Mouse (Mus musculus): Measurements from ENCODE around the gene Nacad.
A peak's percentile ranks its signal among the peaks of the same experiment; 100 is the strongest.

The Nacad gene

DNA sequence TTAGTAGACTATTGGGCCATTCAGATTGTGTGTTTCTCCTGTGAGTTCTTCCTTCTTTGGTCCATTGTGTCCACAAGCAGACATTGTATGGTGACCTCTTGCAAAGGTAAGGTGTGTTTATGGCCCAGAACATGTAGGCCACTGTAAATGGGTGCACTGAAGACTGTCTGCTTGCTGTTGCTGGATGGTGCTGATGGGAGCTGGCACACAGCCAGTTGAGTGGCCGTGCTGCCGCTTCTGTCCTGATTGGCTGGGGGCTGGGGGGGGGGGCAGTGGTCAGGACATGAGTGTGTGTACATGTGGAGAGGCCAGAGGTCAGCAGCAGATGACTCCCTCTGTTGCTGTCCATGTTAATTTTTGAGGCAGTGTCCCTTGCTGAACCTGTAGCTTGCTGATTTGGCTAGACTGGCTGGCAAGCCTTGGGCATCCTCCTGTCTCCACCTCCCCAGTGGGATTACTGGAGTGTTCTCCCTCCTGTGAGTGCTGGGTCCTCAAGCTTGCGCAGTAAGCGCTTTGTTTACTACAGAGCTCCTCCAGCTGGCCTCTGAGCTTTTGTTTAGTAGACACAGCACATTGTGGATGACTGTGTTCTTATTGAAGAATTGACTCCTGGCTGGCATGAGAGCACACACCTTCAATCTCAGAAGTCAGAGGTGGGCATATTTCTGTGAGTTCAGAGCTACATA, 25.6 kb downstream of the Nacad start:
- no peak for DNase-seq (ENCODE audit: low spot score)

DNA sequence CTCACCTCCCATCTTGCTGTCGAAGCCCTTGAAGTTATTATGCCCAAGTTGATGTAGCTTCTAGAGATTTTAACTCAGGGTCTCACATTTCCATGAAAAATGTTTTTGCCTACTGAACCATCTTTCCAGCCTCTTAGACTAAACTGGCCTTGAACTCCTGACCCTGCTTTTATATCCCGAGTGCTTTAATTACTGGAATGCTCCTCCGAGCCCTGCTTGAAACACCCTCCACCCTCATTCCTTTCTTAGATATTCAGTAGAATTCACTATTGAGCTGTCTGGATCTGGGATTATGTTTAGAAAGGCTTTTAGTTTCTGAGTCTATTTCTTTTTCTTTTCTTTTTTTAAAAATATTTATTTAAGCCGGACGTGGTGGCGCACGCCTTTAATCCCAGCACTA, 26.5 kb downstream of the Nacad start:
- DNase-seq (ENCODE audit: low spot score), result no peak

DNA sequence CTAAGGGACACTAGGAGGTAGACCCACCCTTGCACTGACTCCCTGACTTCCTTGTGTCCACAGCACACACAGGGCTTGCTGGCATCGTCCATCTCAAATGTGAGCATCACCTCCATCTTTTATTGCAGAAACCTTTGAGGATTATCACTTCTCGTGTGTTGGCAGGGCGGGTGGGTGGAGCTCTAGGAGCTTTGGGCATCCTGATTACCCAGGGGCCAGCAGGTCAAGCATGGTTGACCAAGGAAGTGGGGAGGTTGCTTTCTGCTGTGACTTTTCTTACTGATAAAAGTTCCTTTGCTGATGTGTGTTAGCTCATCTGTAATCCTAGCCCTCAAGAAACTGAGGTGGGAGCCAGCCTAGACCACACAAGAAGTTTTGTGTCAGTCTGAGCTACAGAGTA, 29.7 kb downstream of the Nacad start:
- DNase-seq (ENCODE audit: low spot score), result no peak

DNA sequence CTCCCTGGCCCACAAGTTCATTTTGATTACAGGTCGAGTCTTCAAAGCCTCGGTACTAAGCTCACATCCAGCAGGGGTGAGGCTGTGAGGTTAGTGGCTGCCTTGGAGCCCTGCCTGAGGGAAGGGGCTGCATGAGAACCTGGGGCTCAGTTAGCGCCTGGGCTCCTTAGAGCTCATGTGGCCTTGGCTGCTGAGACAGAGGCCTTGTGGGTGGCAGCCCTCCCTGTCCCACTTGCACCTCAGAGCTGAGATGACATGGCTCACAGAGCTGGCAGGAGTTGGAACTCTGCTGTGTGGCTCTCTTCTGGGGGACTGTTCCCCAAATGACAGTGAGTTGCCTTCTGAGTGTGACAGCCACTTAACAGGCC, 36.5 kb downstream of the Nacad start:
- DNase-seq (ENCODE audit: low spot score), result no peak

DNA sequence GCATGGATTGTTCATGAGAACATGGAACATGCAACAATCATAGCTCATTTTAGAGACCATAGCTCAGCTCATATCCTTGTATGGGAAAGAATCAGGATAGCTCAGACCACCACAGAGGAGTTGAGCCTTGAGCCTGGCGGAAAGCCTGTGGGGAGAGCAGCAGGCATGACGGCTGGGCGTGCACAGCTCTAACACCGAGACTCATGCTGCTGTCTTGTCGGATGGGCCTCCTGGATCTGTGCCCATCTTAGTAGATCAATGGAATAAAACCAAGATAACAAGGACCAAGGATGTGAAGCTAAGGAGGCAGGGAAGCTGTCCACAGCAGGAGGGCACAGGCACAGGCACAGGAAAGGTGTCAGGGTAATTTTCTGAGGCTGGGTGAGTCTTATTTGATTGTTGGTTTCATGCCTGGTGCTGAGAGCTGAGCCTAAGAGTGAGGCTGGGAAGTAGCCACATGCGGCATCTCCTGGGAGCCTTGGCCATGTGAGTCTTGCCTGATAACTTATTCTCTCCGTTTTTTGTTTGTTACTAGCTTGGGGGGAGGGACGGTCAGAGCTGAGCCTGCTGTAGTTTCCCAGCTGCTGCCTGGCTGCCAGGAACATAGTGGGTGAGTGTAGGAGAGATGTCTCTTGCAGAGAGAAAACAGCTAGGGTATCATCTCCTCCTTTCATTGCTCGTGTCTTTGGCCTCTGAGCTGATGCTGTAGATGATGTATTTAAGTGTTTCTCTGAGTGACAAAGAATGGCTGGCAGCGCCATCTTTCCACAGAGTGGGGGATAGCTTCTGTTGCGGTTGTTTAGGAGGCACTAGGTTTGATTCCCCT, 37.1 kb downstream of the Nacad start:
- no peak for DNase-seq (ENCODE audit: low spot score)

DNA sequence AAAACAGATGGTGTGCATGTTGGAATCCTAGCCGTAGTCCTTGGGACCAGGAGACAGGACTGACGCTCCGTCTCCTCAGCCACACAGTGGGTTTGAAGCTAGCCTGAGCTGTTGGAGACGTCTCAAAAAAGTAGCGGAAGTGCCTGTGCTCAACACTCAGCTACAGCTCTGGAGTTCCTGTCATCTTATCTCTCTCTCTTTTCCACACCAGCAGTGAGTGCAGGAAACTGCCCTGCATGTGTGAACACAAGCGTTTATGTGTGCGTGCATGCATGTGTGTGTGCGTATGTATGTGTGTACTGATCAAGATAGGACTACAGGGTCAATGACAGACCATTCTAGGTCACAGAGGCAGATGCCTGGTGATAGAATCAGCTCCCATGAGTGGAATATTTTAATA, 37.9 kb downstream of the Nacad start:
- DNase-seq (ENCODE audit: low spot score), result no peak

DNA sequence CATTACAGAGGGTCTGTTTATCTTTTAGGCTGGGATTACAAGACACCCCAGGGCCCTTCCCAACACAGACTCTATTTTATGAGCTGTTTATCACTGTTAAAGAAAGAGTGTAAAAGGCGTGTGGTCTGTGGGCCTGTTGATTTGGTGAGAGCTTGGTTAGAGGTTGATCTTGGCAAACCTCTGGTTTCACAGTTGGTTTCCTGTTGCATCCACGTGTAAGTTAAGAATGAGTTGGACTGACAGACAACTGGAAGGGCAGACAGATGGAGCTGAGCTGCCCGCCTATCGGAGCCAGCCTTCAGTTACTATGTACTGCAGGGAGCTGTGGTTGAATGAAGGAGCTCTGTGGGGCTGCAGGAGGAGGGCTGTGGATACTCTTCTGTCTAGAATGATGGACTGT, 39.4 kb downstream of the Nacad start:
- no peak for DNase-seq (ENCODE audit: low spot score)

DNA sequence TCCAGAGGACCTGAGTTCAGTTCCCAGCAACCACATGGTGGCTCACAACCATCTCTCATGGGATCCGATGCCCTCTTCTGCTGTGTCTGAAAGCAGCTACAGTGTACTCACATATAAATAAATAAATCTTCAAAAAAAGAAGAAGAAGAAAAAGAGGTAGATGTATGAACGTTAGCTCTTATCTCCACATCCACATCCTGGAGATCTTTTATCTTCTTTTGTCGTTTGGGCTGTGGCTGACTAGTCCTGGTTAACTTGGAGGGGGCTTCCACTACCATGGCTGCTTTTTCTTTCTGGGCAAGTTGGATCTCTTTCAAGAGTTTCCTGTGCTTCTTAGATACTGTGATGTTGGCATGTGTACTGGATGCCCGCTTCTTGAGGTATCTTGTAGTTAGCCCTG, 42.7 kb downstream of the Nacad start:
- DNase-seq (ENCODE audit: low spot score), result no peak

DNA sequence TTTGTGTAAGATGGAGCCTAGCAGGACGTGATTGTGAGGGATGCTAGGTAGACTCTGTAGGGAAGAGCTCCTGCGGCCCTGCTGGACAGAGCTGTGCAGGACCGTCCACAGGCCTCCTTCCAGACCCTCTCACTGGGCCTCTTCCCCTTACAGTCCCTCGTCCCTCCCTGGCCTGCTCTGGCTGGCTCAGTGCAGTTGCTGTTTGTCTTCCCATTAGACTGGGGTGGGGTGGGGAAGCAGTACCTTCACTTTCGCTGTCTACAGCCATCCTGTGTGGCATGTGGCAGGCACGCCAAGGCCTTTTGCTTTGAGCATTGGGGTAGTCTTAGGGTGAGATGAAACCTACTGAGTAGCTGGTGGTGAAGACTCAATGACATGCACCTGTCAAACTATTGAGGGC, 43.5 kb downstream of the Nacad start:
- no peak for DNase-seq (ENCODE audit: low spot score)

DNA sequence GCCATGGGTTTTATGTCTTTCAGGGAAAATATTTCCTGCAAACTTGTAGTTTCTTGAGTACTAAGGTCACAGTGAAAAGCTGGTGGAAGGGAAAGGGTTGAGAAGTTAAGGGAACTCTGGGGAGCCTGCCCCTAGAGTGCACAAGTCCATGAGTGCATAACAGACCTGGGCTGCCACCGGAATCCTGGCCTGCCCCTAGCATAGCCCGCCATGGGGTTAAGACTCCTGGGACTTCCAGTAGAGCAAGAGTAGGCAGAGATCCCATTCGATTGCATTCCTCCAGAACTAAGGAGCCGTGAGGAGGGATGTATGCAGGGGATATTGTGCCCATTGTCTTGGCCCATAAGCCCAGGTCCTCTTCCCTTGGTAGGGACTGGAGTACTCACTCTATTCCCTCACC, 44.4 kb downstream of the Nacad start:
- no peak for DNase-seq (ENCODE audit: low spot score)

DNA sequence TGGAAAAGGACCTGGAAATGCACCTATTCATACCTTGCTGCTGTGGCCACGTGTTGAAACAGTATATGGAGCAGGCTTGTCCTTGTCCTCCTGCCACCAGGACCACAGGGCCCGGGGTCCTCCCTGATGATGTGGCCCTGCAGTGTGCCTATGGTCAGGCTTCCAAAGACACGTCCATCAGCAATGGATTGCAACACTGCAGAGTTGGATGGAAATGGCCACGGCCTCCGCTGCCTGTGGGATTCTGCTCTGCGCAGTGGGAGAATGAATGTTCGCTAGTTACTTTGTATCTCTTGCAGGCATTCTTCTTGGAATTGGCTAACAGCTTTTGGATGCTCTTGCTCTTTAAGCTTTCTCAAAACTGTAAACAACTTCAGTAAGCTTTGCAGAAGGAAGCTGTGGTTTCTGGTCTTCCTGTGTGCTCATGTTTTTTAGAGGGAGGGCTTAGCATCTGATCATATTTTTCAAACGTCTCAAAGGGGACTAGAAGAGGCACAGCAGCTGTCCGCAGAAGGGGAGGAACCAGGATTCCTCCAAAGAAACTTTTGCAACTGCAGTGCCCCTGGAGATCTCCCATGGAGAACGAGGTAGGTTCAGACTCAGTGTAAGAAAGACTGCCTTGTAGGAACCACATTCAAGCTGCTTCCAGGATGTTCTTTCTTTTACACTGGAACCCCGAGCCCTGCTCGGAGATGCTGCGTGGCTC, 45.0 kb downstream of the Nacad start:
- peak; percentile 55 for DNase-seq (ENCODE audit: low spot score)

DNA sequence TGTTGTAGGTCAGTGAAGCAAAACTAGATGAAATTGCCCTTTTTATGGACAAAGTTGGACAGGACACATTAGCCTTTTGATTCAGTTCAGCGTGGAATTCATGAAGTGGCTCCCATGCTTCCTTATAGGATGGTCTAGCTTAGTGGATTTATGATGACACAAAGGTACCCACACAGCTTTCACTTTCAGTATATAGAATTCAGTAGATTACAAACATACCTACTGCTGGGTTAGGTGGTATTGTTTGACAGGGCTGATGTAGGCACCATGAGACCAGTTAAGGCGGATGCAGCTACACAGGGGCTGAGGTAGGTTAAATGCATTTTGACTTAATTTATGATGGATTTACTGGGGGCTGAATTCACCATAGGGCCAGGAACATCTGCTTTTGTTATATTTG, 45.9 kb downstream of the Nacad start:
- DNase-seq (ENCODE audit: low spot score), result no peak

DNA sequence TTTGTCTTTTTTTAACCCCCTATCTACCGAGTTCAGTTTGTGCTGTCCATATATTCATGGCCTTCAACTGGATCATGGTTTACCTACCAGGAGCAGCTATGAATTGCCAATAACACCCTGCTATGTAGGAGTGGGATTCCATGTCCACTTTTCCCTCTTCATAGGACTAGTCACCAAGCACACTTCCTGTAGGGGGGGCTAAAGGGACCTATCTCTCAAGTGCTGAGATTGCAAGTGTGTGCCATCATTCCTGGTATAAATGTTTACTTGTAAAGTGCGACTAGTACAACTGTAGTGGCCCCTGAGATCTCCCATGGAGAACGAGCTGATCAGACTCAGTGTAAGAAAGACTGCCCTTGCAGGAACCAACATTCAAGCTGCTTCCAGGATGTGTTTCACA, 47.6 kb downstream of the Nacad start:
- no peak for DNase-seq (ENCODE audit: low spot score)

DNA sequence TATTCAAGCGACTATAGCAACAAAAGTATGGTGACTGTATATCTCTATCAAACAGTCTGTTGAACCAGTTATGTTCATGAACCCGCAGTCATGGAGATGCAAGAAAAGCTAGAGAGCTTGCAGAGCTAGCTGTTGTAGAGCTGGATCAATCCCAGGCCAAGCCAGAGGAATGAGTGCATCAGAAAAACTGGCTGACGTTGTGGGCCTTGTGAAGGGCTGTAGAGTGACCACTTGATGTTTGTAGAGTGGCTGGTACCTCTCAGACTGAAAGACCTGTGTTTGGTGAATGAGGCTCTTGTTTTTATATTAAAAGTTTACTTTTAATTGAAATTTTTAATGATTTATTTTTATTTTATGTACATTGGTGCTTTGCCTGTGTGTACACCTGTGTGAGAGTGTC, 55.7 kb downstream of the Nacad start:
- DNase-seq (ENCODE audit: low spot score), result no peak

DNA sequence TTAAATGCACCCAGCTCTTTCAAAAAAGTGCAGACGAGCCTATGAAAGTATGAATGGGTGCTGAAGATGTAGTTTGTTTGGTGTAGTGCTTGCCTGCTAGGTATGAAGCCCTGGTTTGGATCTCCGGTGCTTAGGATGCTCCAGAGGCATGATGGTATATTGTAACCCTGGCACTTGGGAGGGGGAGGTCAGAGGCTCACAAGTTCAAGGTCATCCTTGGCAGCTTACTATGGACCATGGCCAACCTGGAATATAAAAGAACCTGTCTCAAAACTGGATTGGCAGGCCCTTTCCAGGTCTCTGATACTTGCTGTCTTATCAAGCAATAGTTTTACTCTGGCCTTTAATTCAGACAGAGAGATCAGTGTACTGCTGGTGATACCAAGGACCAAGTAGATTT, 56.1 kb downstream of the Nacad start:
- DNase-seq (ENCODE audit: low spot score), result no peak
